Mouse (Mus musculus): ENCODE results near the gene Hspbap1.

DNA sequence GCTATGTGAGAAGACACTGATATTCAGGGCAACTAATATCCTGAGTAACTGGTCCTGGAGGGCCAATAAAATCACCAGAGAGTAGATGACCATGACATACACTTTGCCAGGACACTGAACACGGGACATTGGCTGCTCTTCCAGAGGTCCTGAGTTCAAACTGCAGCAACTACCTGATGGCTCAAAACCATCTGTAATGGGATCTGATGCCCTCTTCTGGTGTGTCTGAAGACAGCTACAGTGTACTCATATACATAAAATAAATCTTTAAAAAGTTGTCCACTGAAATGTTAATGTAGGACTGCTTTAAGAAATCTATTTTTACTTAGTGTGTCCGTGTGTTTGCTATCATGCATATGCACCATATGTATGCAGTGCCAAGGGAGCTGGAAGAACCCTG lies 43.6 kb upstream of the Hspbap1 start:
- TF ChIP-seq CTCF (IDR thresholded peaks at IDR 0.05; ENCODE audit: control insufficient read depth, insufficient read depth, insufficient replicate concordance, low read depth, low read length), result no peak
- TF ChIP-seq POLR2A (IDR thresholded peaks at IDR 0.05; ENCODE audit: control insufficient read depth, low read depth, low read length), result no peak
